Mouse (Mus musculus) megakaryocyte-erythroid progenitor cell, adult 5-6 weeks (primary cell): ENCODE results near the gene Pgpep1. TPM values are rescaled to one million over a fixed set of nuclear protein-coding genes. Genes with fewer than 3 reads are reported as not detected.

ENCODE experiments used
- ATAC-seq: replicated peaks from 2 replicates; pipeline ENCODE4 v1.8.0; 2016; ENCODE audit warnings: mild to moderate bottlenecking, inconsistent platforms; ENCODE audit not compliant: severe bottlenecking, poor library complexity, low FRiP score, low TSS enrichment
- total RNA-seq, 2 experiments: library from RNA; stranded (forward) in 1 of 2; stranded (reverse) in 1 of 2; fragments of 200-1000, 215-1000 nt in 1 of 2; fragments of >200 nt in 1 of 2; fragmentation: Nextera tagmentation in 1 of 2; gene quantifications; 2 replicates each; pipeline ENCODE4 v1.2.3; 2014 to 2017

Pgpep1 gene
- total RNA-seq, 2 experiments from 2014 or later, result 5.1 to 8.8 TPM

- no peak for ATAC-seq
Observed at GRCm38 (mm10) chr8:70691727-70692231, 31.6 kb upstream of the Pgpep1 start.

GRCm38 (mm10) chr8:70691230-70691629, 31.0 kb upstream of the Pgpep1 start:
- ATAC-seq, result no peak

GRCm38 (mm10) chr8:70689892-70690390, 29.8 kb upstream of the Pgpep1 start:
- ATAC-seq, result no peak

- no peak for ATAC-seq
Observed at GRCm38 (mm10) chr8:70688136-70688535, 27.9 kb upstream of the Pgpep1 start.

- no peak for ATAC-seq
Observed at GRCm38 (mm10) chr8:70687576-70687975, 27.4 kb upstream of the Pgpep1 start.

- no peak for ATAC-seq
Observed at GRCm38 (mm10) chr8:70684291-70684690, 24.1 kb upstream of the Pgpep1 start.

- ATAC-seq, result no peak
Observed at GRCm38 (mm10) chr8:70682692-70683091, 22.5 kb upstream of the Pgpep1 start.

- ATAC-seq, result no peak
Observed at GRCm38 (mm10) chr8:70682193-70682592, 22.0 kb upstream of the Pgpep1 start.

- ATAC-seq, result no peak
Observed at GRCm38 (mm10) chr8:70681410-70681809, 21.2 kb upstream of the Pgpep1 start.

GRCm38 (mm10) chr8:70680039-70680438, 19.9 kb upstream of the Pgpep1 start:
- ATAC-seq, result no peak

GRCm38 (mm10) chr8:70679404-70679803, 19.2 kb upstream of the Pgpep1 start:
- ATAC-seq, result no peak

- no peak for ATAC-seq
Observed at GRCm38 (mm10) chr8:70678679-70679078, 18.5 kb upstream of the Pgpep1 start.

- ATAC-seq, result no peak
Observed at GRCm38 (mm10) chr8:70677451-70678080, 17.4 kb upstream of the Pgpep1 start.

- no peak for ATAC-seq
Observed at GRCm38 (mm10) chr8:70675336-70675735, 15.1 kb upstream of the Pgpep1 start.

- ATAC-seq, result no peak
Observed at GRCm38 (mm10) chr8:70674716-70675115, 14.5 kb upstream of the Pgpep1 start.

- no peak for ATAC-seq
Observed at GRCm38 (mm10) chr8:70674109-70674508, 13.9 kb upstream of the Pgpep1 start.

GRCm38 (mm10) chr8:70673079-70673856, 13.1 kb upstream of the Pgpep1 start, which contains the start of gene Lsm4:
Lsm4 (plus strand) TSS chr8:70673248.
- ATAC-seq, result peak; percentile 91

- no peak for ATAC-seq
Observed at GRCm38 (mm10) chr8:70672325-70673078, 12.3 kb upstream of the Pgpep1 start.

GRCm38 (mm10) chr8:70671615-70672324, 11.6 kb upstream of the Pgpep1 start:
- ATAC-seq, result no peak
